Mouse (Mus musculus): ENCODE results near the gene Myo18a. TPM values are rescaled to one million over a fixed set of nuclear protein-coding genes. Genes with fewer than 3 reads are reported as not detected.
A peak's percentile ranks its signal among the peaks of the same experiment; 100 is the strongest.

The Myo18a gene
- total RNA-seq, 2 experiments from 2014 or later: 273 to 280 TPM

DNA sequence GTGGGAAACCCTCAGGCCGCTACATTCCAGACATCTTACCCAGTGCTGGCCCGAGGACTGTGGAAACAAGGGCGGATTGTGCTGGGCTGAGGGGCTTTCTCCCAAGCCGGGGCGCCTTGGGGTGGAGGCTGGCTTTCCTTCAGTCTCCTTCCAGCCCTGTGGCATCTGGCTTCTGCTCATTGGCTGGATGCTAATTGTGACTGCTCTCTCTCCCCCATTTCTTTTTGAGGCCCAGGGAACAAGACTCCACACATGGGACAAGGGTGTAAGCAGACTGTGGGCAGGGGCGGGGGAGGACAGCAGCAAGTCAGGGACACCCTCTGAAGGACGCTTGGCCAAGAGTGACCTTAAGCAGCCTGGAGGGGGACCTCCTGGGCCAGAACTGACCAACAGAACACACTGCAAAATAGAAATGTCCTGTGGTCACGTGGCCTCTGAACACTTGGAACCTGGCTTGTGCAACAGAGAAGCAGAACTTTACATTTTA is 28.2 kb downstream of the Myo18a start:
- no peak for DNase-seq (ENCODE audit: low spot score)

DNA sequence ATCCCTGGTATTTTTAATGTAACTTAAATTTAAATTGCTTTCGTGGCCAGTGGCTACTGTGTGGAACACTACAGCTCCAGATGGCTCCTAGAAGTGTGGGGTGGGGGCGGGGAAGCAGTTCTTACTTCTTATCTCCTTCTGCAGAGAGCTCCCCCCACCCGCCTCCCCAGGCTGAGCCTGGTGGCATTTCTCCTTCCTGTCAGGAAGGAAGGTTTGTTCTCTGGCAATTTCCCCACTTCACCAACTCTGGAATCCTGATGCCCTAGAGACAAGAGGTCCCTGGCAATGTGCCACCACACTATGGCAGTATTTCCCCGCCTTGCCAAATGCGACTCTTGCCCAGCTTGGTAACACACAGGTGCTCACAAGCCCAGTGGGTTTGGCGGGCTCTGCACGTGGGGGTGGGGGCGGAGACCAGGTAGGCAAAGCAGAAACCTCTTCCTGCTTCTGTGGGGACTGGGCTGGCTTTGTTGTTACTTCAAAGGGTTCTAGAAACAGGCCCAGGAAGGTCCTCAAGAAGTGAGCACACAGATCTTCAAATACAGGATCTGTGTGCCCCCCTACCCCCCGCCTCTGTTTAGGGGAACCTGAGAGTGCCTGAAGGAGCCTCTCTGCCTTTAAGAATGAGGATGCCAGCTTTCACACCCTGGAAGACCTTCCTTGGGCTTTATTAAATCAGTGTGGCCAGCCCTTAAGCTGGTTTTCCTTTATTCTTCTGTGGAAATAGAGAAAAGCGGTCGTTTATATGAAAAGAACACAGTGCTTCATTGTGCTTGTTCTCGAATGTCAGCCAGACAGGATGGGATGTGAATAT is 28.9 kb downstream of the Myo18a start:
- no peak for DNase-seq (ENCODE audit: low spot score)
- intact Hi-C loops (cut with DNase I): loop anchor here (2.0 kb wide), 3 partner anchors 25 to 53 kb away; partner anchors contain the start of gene Myo18a

More for the DNA sequence above, 28.2 kb downstream of the Myo18a start:
- intact Hi-C loops (cut with DNase I): loop anchor here (2.0 kb wide), 1 partner anchor 52 kb away; no protein-coding TSS in a partner anchor

GRCm38 (mm10) chr11:77792566-77792909 is 29.5 kb downstream of the Myo18a start:
- no peak for DNase-seq (ENCODE audit: low spot score)
- intact Hi-C loops (cut with DNase I): loop anchor here (2.0 kb wide), 2 partner anchors 24 to 30 kb away; partner anchors contain the start of gene Myo18a

DNA sequence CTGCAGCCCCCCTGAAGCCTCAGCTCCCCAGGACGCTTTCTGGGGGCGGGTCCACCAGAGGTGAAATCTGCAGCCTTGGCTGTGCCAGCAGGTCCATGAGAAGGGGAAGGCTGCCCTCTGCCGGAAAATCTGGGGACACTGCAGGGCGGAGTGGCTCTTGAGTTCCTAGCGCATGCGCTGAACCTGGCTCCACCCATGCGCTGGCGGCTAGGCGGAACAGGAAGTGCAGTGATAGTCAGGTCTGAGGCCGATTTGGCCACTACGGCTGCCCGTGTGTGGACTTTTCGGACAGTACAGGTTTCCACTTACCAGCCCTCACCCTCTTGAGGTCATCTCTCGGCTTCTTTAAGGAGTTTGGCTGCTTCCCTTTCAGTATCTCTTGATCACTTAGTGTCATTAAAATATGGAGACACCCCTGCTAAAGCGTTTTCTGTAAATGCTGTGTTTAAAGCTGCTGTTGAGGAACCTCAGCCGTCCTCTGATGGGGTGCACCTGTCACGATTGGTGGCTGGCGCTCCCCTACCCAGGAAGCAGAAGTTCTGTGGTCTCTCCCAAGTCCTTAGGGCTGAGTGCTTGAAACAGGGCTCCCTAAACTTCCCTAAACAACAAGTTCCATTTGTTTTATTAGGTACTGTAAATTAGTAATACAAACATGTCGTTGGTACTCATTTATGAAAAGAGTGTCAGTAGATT is 30.3 kb downstream of the Myo18a start:
- peak; percentile 94 for DNase-seq (ENCODE audit: low spot score)
- intact Hi-C loops (cut with DNase I): loop anchor here (2.0 kb wide), 2 partner anchors 23 to 31 kb away; partner anchors contain the start of gene Myo18a

GRCm38 (mm10) chr11:77795216-77795615 is 32.2 kb downstream of the Myo18a start:
- intact Hi-C loops (cut with DNase I): no loop called here
- DNase-seq (ENCODE audit: low spot score): no peak

- intact Hi-C loops (cut with DNase I): no loop called here
- no peak for DNase-seq (ENCODE audit: low spot score)
These were observed 37.4 kb downstream of the Myo18a start for GRCm38 (mm10) chr11:77800491-77800868.

GRCm38 (mm10) chr11:77800869-77801701 is 38.0 kb downstream of the Myo18a start:
- intact Hi-C loops (cut with DNase I): no loop called here

DNA sequence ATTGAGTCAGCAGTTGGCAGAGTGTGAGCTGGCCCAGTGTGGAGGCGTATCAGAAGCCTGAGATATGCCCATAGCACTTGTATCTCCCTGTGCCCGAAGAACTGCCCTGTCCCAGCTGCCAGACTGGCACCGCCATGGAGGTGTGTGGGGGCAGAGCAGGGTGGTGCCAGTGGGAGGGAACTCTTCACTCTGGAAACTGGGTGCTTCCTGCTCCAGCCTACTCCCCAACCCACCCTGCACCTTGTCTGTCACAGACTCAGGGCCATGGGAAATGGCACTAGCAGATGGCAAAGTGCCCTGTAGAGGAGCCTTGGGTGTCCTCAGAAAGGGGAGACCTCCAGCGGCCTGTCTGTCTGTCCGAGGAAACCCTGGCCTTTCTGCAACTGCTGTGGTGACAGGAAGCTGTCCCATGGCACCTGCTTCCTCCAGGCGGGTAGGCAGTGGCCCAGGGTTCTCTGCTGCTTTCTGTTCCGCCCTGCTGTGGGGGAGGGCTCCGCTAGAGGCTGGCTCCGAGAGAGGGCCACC is 39.4 kb downstream of the Myo18a start:
- intact Hi-C loops (cut with DNase I): no loop called here

More at GRCm38 (mm10) chr11:77800869-77801701, 38.0 kb downstream of the Myo18a start:
- peak; percentile 80 for DNase-seq (ENCODE audit: low spot score)

GRCm38 (mm10) chr11:77806218-77806617 is 43.2 kb downstream of the Myo18a start:
- intact Hi-C loops (cut with DNase I): no loop called here
- no peak for DNase-seq (ENCODE audit: low spot score)

More for the DNA sequence above, 39.4 kb downstream of the Myo18a start:
- no peak for DNase-seq (ENCODE audit: low spot score)

- intact Hi-C loops (cut with DNase I): no loop called here
These were observed 43.8 kb downstream of the Myo18a start for GRCm38 (mm10) chr11:77806855-77807254.

GRCm38 (mm10) chr11:77808051-77808465 is 45.0 kb downstream of the Myo18a start:
- intact Hi-C loops (cut with DNase I): no loop called here
- no peak for DNase-seq (ENCODE audit: low spot score)

More at GRCm38 (mm10) chr11:77806855-77807254, 43.8 kb downstream of the Myo18a start:
- no peak for DNase-seq (ENCODE audit: low spot score)

- DNase-seq (ENCODE audit: low spot score): no peak
- intact Hi-C loops (cut with DNase I): no loop called here
These were observed 46.2 kb downstream of the Myo18a start for GRCm38 (mm10) chr11:77809215-77809614.

DNA sequence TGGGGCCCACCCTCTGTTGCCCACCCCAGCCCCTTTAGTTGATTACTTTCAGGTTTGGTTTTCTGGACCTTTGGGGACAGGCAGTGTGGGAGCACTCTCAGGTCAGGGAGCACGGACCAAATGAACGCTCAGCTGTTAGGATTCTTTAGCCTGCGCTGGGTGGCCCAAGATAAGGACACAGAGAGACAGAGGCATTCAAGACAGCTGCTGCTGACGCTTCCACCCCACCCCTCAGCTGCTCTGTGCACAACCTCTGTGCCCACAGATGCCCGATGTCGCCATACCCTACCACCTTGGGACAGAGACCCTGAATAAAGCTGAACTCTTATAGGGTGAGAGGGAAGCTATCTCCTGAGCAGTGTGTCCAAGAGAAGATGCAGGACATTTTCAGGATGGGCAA is 47.0 kb downstream of the Myo18a start:
- no peak for DNase-seq (ENCODE audit: low spot score)
- intact Hi-C loops (cut with DNase I): no loop called here

DNA sequence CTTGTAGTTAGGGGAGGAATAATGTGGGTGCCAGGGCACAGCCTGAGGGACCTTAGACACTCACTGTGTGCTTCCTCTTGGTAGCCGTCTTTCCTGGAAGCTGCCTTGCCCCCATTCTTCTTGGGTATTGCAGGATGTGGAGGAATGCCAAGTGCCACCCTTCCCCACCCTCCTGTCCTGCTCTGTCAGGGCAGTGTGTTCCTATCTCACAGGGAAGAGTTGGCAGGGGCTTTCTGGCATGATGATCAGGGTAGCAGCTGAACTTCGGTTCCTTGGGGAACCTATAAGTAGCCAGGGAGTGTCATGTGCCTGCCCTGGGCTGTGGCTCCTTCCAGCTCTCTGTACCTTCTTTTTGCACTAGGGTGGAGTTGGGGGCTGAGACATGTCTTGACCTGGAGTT is 50.9 kb downstream of the Myo18a start:
- no peak for DNase-seq (ENCODE audit: low spot score)
- intact Hi-C loops (cut with DNase I): loop anchor here (2.0 kb wide), 1 partner anchor 77 kb away; no protein-coding TSS in a partner anchor

DNA sequence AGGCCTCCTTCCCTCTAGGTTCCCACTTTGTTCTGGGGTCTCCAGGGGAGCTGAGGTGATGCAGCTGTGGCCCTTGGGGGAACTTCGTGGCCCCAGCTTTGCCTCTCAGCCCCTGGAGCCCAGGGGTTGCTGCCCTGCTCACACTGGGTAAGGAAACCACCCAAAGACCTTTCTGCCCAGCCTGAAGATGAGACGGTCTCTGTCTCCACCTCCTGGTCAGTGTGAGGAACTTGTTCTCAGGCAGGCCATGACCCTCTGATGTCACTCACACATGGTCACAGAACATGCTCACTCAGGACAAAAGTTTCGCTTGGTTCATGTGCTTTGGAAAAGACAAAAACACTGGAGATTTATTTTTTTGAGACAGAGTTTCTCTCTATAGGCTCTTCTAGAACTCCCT is 53.0 kb downstream of the Myo18a start:
- no peak for DNase-seq (ENCODE audit: low spot score)
- intact Hi-C loops (cut with DNase I): loop anchor here (2.0 kb wide), 1 partner anchor 23 kb away; no protein-coding TSS in a partner anchor

- intact Hi-C loops (cut with DNase I): loop anchor here (10.0 kb wide), 1 partner anchor 363 kb away; the partner anchor contains the start of genes Rab34 and Rpl23a
- no peak for DNase-seq (ENCODE audit: low spot score)
These were observed 58.6 kb downstream of the Myo18a start for GRCm38 (mm10) chr11:77821648-77822047.

GRCm38 (mm10) chr11:77822781-77823180 is 59.7 kb downstream of the Myo18a start:
- no peak for DNase-seq (ENCODE audit: low spot score)

DNA sequence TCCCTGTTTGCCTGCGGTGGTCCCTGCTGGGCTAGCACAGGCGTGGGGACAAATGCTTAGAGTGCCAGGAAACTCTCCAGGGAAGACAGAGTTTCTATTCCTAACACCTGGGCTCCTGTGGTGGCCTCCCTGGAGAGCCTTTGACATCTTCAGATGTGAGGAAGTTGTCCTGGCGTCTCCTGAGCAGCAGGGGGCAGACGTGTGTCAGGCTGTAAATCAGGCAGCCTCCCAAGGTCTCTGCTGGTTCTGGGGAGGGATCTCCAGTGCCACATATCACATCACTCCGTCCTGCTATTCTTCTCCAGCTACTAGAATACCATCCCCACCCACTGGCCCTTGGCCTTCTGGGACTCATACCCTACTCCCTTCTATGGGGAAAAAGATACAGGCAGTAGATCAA is 62.8 kb downstream of the Myo18a start:
- intact Hi-C loops (cut with DNase I): loop anchor here (10.0 kb wide), 1 partner anchor 359 kb away; the partner anchor contains the start of genes Rab34 and Rpl23a
- DNase-seq (ENCODE audit: low spot score): peak; percentile 36

More at GRCm38 (mm10) chr11:77822781-77823180, 59.7 kb downstream of the Myo18a start:
- intact Hi-C loops (cut with DNase I): loop anchor here (10.0 kb wide), 1 partner anchor 362 kb away; the partner anchor contains the start of genes Rab34 and Rpl23a

DNA sequence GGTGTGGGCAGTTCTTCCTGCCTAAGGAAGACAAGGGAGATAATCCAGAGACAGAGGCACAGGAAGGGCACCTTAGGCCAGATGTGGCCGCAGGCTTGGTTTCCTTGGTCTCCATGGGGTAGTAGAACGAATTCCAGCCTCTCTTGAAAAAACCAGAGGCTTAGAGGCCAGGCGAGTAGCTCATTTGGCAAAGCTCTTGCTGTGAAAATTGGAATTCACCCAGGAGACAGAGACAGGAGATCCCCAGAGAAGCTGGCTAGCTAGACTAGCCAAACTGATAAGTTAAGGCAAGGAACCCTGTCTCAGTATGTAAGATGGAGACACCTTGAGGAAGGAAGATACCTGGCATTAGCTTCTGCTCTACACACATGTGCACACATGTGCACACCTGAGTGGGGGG is 63.3 kb downstream of the Myo18a start:
- intact Hi-C loops (cut with DNase I): loop anchor here (10.0 kb wide), 1 partner anchor 358 kb away; the partner anchor contains the start of genes Rab34 and Rpl23a
- DNase-seq (ENCODE audit: low spot score): no peak
